Mouse (Mus musculus) embryonic facial prominence, embryonic 13.5 days (tissue): Measurements from ENCODE around the gene Metap1d. TPM values are rescaled to one million over a fixed set of nuclear protein-coding genes. Genes with fewer than 3 reads are reported as not detected.

Source experiments
- ATAC-seq: fragments of 200-750 bp; cut with Nextera tagmentation; 2 replicates; pipeline ENCODE4 v1.8.0; 2017; ENCODE audit warnings: low read depth; ENCODE audit not compliant: insufficient number of reproducible peaks, insufficient read depth, low FRiP score, low TSS enrichment
- H3K27ac ChIP-seq: fragments of 300-500 bp; sonication (generic); 2 replicates; pipeline ENCODE4 v1.5.1; 2015; ENCODE audit warnings: moderate library complexity, mild to moderate bottlenecking, inconsistent platforms
- H3K27me3 ChIP-seq: fragments of 300-500 bp; sonication (generic); 2 replicates; pipeline ENCODE4 v1.6.1; 2015; ENCODE audit warnings: mild to moderate bottlenecking, inconsistent platforms
- H3K36me3 ChIP-seq: fragments of 300-500 bp; sonication (generic); 2 replicates; pipeline ENCODE4 v1.6.1; 2015; ENCODE audit warnings: mild to moderate bottlenecking, inconsistent platforms
- H3K4me1 ChIP-seq: fragments of 300-500 bp; sonication (generic); 2 replicates; pipeline ENCODE4 v1.6.1; 2015; ENCODE audit warnings: inconsistent platforms
- H3K4me2 ChIP-seq: fragments of 300-500 bp; sonication (generic); 2 replicates; pipeline ENCODE4 v1.6.1; 2015; ENCODE audit warnings: moderate library complexity, mild to moderate bottlenecking, inconsistent platforms
- H3K4me3 ChIP-seq: fragments of 300-500 bp; sonication (generic); 2 replicates; pipeline ENCODE4 v1.5.1; 2015; ENCODE audit warnings: mild to moderate bottlenecking, inconsistent platforms
- H3K9ac ChIP-seq: fragments of 300-500 bp; sonication (generic); 2 replicates; pipeline ENCODE4 v1.6.1; 2015; ENCODE audit warnings: mild to moderate bottlenecking, inconsistent platforms
- H3K9me3 ChIP-seq: fragments of 300-500 bp; sonication (generic); 2 replicates; pipeline ENCODE4 v1.6.1; 2016; ENCODE audit warnings: inconsistent platforms
- WGBS: fragments of 180-500 bp; shearing (Covaris S2); methylation state at CpG from one replicate; pipeline ENCODE4 v1.1.7; 2015; ENCODE audit warnings: mixed read lengths; 5-methylcytosine and 5-hydroxymethylcytosine counted together
- polyA plus RNA-seq: library from polyadenylated mRNA; unstranded; fragments of >200 nt; fragmentation: Nextera tagmentation; extraction: Ambion mirVana; gene quantifications from 2 replicates; pipeline ENCODE4 v1.2.1, GENCODE M21; 2015

The Metap1d gene
- polyA plus RNA-seq, result 51.8 and 52.1 TPM in 2 replicates

- Histone ChIP-seq H3K9ac (peak within 1 kb of the TSS; percentile 80), H3K36me3 (no peaks in the 10 kb centered on the region), H3K4me1 (peaks cover 11% of the 10 kb centered on the region), H3K27ac (peak within 1 kb of the TSS; percentile 28; the same call in 1 of the 2 replicates), H3K4me3 (peak within 1 kb of the TSS; percentile 69), H3K27me3 (no peaks in the 10 kb centered on the region), H3K9me3 (no peaks in the 10 kb centered on the region), H3K4me2 (peak within 1 kb of the TSS; percentile 74)
- peak; percentile 91 for ATAC-seq
- WGBS, result under 1% methylated on average over 61 of the region's 61 CpGs
These were observed at the start of gene Metap1d for GRCm38 (mm10) chr2:71453161-71453916. TSS of gene Metap1d (plus strand) at chr2:71453276.

GRCm38 (mm10) chr2:71405613-71406012 lies 47.5 kb upstream of the Metap1d start:
- Histone ChIP-seq H3K9ac (no peak overlapping the region), H3K27ac (no peak overlapping the region), H3K27me3 (no peaks in the 10 kb centered on the region), H3K36me3 (peaks cover 42% of the 10 kb centered on the region), H3K4me3 (no peak overlapping the region), H3K4me1 (no peaks in the 10 kb centered on the region), H3K4me2 (no peak overlapping the region), H3K9me3 (no peaks in the 10 kb centered on the region)
- 97% methylated on average over 1 of the region's 1 CpGs for WGBS
- ATAC-seq, result no peak

- Histone ChIP-seq H3K9me3 (no peaks in the 10 kb centered on the region), H3K27me3 (no peaks in the 10 kb centered on the region), H3K4me2 (no peak overlapping the region), H3K4me1 (no peaks in the 10 kb centered on the region), H3K36me3 (peaks cover 53% of the 10 kb centered on the region), H3K9ac (no peak overlapping the region), H3K4me3 (no peak overlapping the region), H3K27ac (no peak overlapping the region)
- no peak for ATAC-seq
- 82% methylated on average over 3 of the region's 3 CpGs for WGBS
These were observed 34.3 kb upstream of the Metap1d start for GRCm38 (mm10) chr2:71418760-71419280.

- ATAC-seq, result no peak
- H3K9ac ChIP-seq, result no peak overlapping the region
- H3K4me2 ChIP-seq, result no peak overlapping the region
- H3K4me3 ChIP-seq, result no peak overlapping the region
- peaks cover 52% of the 10 kb centered on the region for H3K36me3 ChIP-seq
- no peaks in the 10 kb centered on the region for H3K9me3 ChIP-seq
- WGBS, result 87% methylated on average over 3 of the region's 3 CpGs
- no peaks in the 10 kb centered on the region for H3K27me3 ChIP-seq
- no peaks in the 10 kb centered on the region for H3K4me1 ChIP-seq
- no peak overlapping the region for H3K27ac ChIP-seq
These were observed 33.7 kb upstream of the Metap1d start for GRCm38 (mm10) chr2:71419408-71419807.

- H3K9me3 ChIP-seq, result no peaks in the 10 kb centered on the region
- H3K36me3 ChIP-seq, result peaks cover 50% of the 10 kb centered on the region
- H3K27ac ChIP-seq, result no peak overlapping the region
- no peak for ATAC-seq
- H3K27me3 ChIP-seq, result no peaks in the 10 kb centered on the region
- H3K9ac ChIP-seq, result no peak overlapping the region
- H3K4me3 ChIP-seq, result no peak overlapping the region
- 82% methylated on average over 9 of the region's 9 CpGs for WGBS
- no peaks in the 10 kb centered on the region for H3K4me1 ChIP-seq
- H3K4me2 ChIP-seq, result no peak overlapping the region
These were observed 32.1 kb upstream of the Metap1d start for GRCm38 (mm10) chr2:71420895-71421425.

GRCm38 (mm10) chr2:71424545-71424944 lies 28.5 kb upstream of the Metap1d start:
- Histone ChIP-seq H3K9ac (no peak overlapping the region), H3K4me2 (no peak overlapping the region), H3K9me3 (no peaks in the 10 kb centered on the region), H3K4me3 (no peak overlapping the region), H3K27ac (no peak overlapping the region), H3K27me3 (no peaks in the 10 kb centered on the region), H3K36me3 (peaks cover 62% of the 10 kb centered on the region), H3K4me1 (no peaks in the 10 kb centered on the region)
- WGBS, result 87% methylated on average over 4 of the region's 4 CpGs
- ATAC-seq, result no peak

GRCm38 (mm10) chr2:71435440-71435839 lies 17.6 kb upstream of the Metap1d start:
- no peaks in the 10 kb centered on the region for H3K4me1 ChIP-seq
- no peak overlapping the region for H3K4me3 ChIP-seq
- no peaks in the 10 kb centered on the region for H3K9me3 ChIP-seq
- no peak overlapping the region for H3K4me2 ChIP-seq
- no peak for ATAC-seq
- WGBS, result 82% methylated on average over 4 of the region's 4 CpGs
- H3K27me3 ChIP-seq, result no peaks in the 10 kb centered on the region
- H3K36me3 ChIP-seq, result peaks cover 62% of the 10 kb centered on the region
- no peak overlapping the region for H3K9ac ChIP-seq
- no peak overlapping the region for H3K27ac ChIP-seq

GRCm38 (mm10) chr2:71443376-71443775 lies 9.7 kb upstream of the Metap1d start:
- H3K36me3 ChIP-seq, result peaks cover 27% of the 10 kb centered on the region
- ATAC-seq, result no peak
- H3K27ac ChIP-seq, result no peak overlapping the region
- no peak overlapping the region for H3K4me3 ChIP-seq
- no peaks in the 10 kb centered on the region for H3K4me1 ChIP-seq
- no peak overlapping the region for H3K9ac ChIP-seq
- no peaks in the 10 kb centered on the region for H3K9me3 ChIP-seq
- WGBS, result 27% methylated on average over 2 of the region's 2 CpGs
- H3K4me2 ChIP-seq, result no peak overlapping the region
- H3K27me3 ChIP-seq, result peaks cover 6% of the 10 kb centered on the region; the same call in 1 of the 2 replicates

- H3K27me3 ChIP-seq, result peaks cover 6% of the 10 kb centered on the region; the same call in 1 of the 2 replicates
- H3K36me3 ChIP-seq, result peaks cover 10% of the 10 kb centered on the region
- no peak overlapping the region for H3K4me3 ChIP-seq
- H3K4me1 ChIP-seq, result no peaks in the 10 kb centered on the region
- no peak overlapping the region for H3K4me2 ChIP-seq
- H3K9me3 ChIP-seq, result no peaks in the 10 kb centered on the region
- 56% methylated on average over 17 of the region's 17 CpGs for WGBS
- ATAC-seq, result no peak
- H3K9ac ChIP-seq, result no peak overlapping the region
- no peak overlapping the region for H3K27ac ChIP-seq
These were observed 7.4 kb upstream of the Metap1d start for GRCm38 (mm10) chr2:71445536-71446196.

GRCm38 (mm10) chr2:71449604-71450003 lies 3.5 kb upstream of the Metap1d start:
- Histone ChIP-seq H3K4me2 (no peak overlapping the region), H3K27ac (no peak overlapping the region), H3K9me3 (no peaks in the 10 kb centered on the region), H3K4me1 (peaks cover 11% of the 10 kb centered on the region), H3K36me3 (no peaks in the 10 kb centered on the region), H3K27me3 (peaks cover 6% of the 10 kb centered on the region; the same call in 1 of the 2 replicates), H3K9ac (no peak overlapping the region), H3K4me3 (no peak overlapping the region)
- 13% methylated on average over 2 of the region's 2 CpGs for WGBS
- ATAC-seq, result no peak

- no peak overlapping the region for H3K4me3 ChIP-seq
- H3K36me3 ChIP-seq, result no peaks in the 10 kb centered on the region
- H3K4me2 ChIP-seq, result no peak overlapping the region
- WGBS, result 47% methylated on average over 5 of the region's 5 CpGs
- ATAC-seq, result no peak
- H3K4me1 ChIP-seq, result peaks cover 11% of the 10 kb centered on the region
- no peaks in the 10 kb centered on the region for H3K9me3 ChIP-seq
- H3K27ac ChIP-seq, result no peak overlapping the region
- no peaks in the 10 kb centered on the region for H3K27me3 ChIP-seq
- no peak overlapping the region for H3K9ac ChIP-seq
These were observed 1.3 kb upstream of the Metap1d start for GRCm38 (mm10) chr2:71451761-71452160.
